Mouse (Mus musculus) cerebellum, adult 18-20 months (tissue): Measurements from ENCODE around the gene Actn2.
A peak's percentile ranks its signal among the peaks of the same experiment; 100 is the strongest.

ENCODE experiments used
- DNase-seq, 2 experiments: peaks; one replicate each; pipeline ENCODE4 v3.0.0; 2021

Gene Actn2

DNA sequence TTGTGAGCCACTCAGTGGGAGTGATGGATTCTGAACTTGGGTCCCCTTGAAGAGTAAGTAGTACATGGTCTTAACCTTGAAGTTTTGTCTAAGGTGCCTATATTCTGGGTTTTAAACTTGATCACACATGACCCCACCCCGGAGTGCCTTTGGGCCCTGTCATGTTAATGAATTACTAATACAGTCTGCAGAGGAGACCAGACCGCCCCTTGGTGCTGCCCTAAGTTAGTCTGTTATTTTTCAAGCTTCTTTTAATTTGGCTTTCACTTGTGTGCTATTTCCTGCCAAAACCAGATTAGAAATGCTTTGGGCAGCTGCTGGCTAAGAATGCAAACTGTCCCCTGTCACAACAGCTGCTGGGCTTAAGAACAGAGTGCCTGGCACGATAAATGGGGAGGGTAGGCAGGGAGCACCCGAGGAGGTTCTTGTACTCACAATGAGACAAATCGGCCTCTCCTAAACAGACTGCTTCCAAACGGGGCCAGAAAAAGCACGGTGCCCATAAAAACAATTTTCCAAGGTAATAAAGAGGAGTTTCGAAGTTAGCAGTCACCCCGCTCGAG is 28.5 kb downstream of the Actn2 start:
- no peak for DNase-seq

DNA sequence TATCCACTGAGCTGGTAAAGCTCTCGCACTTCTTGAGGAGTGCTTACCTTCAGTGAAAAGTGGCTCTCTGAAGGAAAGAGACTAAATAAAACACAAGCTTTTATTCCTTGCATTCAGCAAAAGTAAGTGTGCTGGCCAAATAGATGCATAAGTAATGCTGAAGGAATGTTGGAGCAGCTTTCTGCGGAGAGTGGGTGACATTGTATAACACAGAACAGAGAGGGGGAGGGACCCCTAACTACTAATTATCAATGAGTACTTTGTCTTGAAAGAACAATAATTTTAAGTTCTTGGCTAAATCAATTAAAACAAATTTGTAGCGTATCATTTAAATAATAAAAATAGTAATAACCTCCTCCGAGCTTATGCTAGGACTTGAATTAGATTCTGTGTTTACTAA is 29.2 kb downstream of the Actn2 start:
- no peak for DNase-seq

- no peak for DNase-seq
Measured at GRCm38 (mm10) chr13:12309446-12309845, 31.1 kb downstream of the Actn2 start.

GRCm38 (mm10) chr13:12308878-12309277 is 31.7 kb downstream of the Actn2 start:
- no peak for DNase-seq

DNA sequence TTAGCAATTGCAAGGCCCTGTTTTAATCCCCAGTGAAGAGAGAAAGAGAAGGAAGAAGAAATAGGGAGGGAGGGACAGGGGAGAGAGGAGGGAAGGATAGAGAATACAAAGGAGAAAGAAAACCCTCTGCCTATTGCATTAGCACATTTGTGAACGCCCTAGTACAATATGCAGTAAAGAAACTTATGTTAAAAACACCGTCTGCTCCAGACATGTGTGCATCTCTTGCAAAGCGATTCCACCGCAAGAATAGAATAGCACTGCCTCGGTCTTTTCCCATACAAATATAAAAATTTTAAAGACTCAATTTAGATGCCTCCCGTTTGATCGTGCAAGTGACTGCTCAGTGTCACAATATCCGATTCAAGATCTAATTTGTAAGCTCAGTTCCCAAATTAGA is 32.1 kb downstream of the Actn2 start:
- no peak for DNase-seq

GRCm38 (mm10) chr13:12307286-12307685 is 33.3 kb downstream of the Actn2 start:
- DNase-seq = no peak

DNA sequence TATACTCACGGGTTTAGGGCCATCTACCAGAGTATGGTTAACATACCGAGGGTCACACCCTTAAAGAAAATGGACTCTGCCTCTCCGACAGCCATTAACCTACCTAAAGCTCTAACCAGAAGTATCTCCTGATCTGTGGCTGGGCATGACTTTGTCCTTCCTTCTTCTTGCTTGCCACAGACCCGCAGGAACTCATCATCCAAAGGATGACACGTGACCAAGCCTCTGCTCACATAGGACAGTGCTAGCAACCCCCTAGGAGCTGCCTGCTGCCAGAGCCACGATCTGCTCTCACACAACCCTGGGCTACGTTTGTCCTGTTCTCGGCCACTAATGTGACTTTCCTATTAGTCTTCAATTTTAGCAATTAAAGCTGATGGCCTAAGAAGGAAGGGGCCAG is 35.0 kb downstream of the Actn2 start:
- DNase-seq = no peak

DNA sequence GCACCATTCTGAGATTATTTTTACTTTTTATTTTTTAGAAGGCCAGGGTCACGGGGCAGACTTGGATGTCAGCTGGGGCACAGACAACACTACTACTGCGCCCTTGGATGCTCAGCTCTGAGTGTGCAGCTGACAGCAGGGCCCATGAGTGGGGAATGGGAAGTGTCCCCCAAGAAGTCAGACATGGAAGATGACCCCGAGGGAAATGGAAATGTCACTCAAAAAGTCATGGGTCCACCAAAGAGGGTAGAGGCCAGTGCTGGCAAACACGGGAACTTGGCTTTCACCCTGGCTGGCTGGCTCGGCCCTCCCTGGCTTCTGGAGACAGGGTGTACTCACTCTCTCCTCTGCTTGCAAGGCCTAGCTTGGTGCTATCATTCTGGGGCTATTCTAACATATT is 35.6 kb downstream of the Actn2 start:
- DNase-seq = no peak

DNA sequence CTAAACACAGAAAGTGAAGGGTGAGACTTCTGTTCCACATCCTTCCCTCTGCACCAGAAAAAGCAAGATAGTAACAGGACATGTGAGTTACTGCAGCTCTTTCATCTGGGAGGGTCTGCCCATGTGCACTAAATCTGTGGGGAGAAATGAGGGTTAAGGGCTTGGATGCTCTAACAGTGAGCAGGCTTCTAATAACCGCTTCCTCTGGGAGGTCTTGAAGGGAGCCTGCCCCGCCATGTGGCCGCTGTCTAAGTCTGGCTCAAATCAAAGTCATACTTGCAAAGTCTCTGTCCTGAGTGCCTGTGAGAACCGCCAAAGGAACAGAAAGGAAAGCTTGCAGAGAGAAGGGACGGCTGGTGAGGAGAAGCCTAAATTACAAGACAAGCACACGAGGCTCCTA is 42.8 kb downstream of the Actn2 start:
- DNase-seq = no peak

GRCm38 (mm10) chr13:12296701-12297100 is 43.9 kb downstream of the Actn2 start:
- no peak for DNase-seq

DNA sequence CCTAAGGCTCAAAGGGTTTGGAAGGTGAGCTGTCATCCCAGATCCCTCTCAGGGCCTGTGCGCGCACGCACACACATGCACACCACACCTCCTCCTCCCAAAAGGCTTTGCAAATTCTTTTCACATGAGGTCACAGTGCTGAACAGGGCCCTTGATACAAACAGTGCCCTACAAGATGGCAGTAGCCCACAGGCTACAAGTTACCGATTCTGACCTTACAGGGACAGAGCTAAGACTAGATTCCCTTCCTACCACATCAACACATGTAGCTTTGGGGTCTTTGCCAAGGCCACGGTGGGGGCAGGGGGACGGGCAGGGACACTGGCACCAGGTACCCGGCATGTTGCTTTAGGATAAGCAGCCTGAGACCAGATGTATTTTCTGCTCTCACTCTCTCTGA is 46.8 kb downstream of the Actn2 start:
- no peak for DNase-seq

DNA sequence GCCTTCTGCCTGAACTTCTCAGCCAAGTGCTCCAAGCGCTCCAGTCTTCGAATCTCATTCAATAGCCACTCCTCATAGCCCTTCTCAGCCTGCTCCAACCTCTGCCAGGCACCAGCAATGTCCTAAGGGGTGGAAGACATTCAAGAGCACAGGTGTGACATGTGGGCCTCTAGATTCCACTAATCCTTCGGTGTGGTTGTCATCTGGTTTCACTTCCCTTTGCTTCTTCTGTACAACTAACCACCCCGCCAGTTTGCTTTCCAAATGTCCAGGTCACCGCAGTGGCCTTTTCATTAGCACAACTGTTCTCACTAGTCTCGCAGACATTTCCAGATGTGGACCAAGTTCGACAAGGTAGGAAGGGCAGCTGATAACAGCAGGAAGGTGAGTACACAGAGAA is 49.9 kb downstream of the Actn2 start:
- no peak for DNase-seq

- no peak for DNase-seq
Measured at GRCm38 (mm10) chr13:12284528-12284927, 56.0 kb downstream of the Actn2 start.

DNA sequence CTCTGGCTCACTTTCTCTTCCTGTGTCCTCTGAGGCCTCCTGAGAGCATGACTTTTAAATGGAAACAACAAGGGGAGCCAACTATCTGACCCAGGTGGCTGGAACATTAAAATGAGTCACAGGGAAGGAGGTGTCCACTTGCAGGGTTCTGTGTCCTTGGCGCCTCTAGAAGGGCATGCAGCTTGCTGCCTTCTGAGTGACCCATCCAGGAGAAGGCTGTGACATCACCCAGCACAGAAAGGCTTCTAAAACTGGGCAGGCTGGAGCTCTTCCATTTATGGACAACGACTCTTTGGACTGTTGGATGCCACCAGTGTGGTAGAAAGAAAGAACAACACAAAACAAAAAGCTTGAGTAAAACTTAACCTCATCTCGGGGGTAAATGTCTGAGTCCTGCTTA is 56.7 kb downstream of the Actn2 start:
- no peak for DNase-seq

GRCm38 (mm10) chr13:12274721-12275120 is 65.8 kb downstream of the Actn2 start:
- no peak for DNase-seq

DNA sequence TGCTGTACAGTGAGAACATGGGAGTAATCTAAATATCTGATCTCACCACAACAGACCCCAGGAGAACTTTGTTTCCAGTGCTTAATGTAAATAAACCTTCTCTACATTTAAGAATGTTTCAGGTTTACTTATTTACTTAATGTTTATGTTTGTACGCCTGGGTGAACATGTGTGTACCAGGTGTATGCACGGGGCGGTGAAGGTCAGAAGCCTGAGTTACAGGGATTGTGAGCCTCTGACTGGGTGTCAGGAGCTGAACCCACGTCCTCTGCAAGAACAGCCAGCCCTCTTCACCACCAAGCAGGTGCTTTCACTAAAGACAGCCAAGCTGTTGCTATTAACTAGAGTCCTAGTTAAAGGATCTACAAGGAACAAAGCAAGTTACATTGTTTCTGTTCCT is 66.3 kb downstream of the Actn2 start:
- no peak for DNase-seq

DNA sequence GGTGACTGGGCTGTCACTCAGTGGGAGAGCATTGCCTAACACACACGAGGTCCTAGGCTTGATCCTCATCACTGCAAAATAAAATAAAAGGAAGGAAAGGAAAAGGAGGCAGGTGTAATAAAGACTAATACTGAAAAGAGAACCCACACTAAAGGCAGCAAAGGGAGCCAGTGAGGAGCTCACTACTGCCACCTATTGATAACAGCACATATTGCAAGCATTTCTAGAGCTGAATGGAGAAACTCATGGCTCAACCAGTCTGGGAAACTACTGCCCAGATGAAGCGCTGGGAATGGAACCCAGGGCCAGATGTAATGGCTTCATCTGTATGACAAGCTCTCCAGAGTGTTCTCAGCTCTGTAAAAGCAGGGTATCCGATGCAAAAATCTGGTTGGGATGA is 67.6 kb downstream of the Actn2 start:
- peak; percentile 18 to 35 for DNase-seq

DNA sequence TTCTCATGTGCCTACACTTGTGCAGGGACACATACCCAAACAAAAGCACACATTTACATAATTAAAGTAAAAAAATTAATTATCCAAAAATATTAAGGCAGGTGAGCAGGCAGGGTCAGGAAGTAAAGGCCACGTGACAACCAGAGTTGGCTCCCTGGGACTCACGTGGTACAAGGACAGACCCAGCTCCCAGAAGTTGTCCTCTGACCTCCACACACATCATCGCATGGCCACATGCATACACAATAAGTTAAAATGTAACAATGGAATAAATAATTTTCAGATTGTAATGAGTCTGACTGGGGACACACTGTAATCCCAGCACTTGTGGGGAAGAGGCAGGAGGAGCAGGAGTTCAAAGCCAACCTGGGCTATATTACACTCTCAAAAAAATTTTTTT is 72.6 kb downstream of the Actn2 start:
- no peak for DNase-seq

- DNase-seq = no peak
Measured at GRCm38 (mm10) chr13:12267097-12267496, 73.5 kb downstream of the Actn2 start.

- no peak for DNase-seq
Measured at GRCm38 (mm10) chr13:12263996-12264395, 76.6 kb downstream of the Actn2 start.

DNA sequence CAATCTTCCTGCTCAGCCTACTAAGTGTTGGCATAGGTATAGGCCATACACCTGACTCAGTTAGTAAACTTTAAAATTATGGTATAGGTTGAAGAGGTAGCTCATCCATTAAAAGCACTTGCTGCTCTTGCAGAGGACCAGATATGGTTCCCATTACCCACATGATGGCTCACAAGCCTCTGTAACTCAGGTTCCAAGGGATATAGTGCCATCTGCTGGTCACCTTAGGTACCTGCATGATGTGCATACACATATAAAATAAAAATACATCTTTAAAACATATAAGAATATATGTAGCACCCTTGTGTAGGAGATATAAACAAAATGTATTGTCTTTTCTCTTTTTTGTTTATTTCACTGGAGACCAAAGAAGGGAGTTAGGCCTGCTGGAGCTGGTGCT is 79.1 kb downstream of the Actn2 start:
- DNase-seq = no peak

- peak; percentile 95 to 99 for DNase-seq
Measured at GRCm38 (mm10) chr13:12257391-12258380, 82.9 kb downstream of the Actn2 start, which contains the start of gene Mtr. TSS of gene Mtr (minus strand) at chr13:12258113.

DNA sequence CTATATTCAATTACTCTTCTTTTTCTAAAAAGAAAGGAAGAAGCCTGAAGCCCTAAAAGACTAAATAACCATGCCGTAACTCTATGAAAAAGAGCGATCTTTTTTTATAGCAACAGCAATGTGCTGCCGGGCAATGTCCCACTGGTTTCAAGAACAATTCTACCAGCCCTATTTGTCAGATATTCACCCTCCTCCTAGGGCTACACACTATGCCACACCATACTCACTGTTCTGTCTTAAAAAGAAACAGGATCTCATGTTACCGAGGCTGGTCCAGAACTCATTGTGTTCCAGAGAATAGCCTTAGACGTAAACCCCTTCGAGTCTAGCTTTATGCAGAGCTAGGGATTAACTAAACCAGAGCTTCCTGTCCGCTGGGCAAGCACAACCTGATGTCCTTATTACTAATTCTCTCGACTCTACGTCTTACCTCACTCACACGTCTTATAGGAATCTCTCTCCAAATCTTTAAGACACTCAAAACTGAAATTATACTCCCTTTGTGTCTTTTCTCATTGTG is 83.6 kb downstream of the Actn2 start:
- peak in 1 of 2 experiments; percentile 14 for DNase-seq
